In the genomic region with DNA sequence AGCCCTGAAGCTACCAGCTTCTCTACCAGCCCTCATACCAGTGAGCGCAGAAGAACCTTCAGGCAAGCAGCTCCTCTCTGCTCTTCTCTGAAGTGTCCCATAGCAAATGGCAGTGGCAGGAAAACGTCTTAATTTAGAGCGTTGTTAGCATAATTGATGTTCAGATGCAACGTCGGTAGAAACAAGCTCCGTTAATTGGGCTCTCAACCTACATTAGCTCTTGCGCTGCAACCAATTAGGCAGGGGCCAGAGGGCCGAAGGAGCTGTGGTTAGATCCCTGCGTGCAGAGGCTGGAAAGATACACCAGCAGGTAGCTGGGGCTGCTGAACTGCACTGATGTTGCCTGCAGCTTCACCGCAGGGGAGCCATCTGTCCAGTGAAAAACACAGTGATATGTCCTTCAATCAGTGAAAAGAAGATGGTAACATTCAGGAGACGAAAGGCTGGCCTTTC, we compare ENCODE assay signal across 11 mouse cellular contexts.
DNase-seq lines count a peak whose midpoint lies in the region; ATAC-seq lines count a peak whose summit lies in the region.
"Had no signal": no experiment of that assay in that cellular context is flagged by ENCODE, and none has a peak within 500 bp of the region (broad histone marks: within the 10 kb centered on the region; RNA-seq: fewer than 3 reads in every experiment).

No protein-coding gene starts in this region.

- H3K9me3 ChIP-seq in midbrain, embryonic 15.5 days: no peaks in the 10 kb centered on the region
- H3K9me3 ChIP-seq: heart, embryonic 13.5 days; liver, embryonic 12.5 days had no signal

- peak; percentile 55 for DNase-seq in Muller cell, postnatal 12 days (ENCODE audit: inconsistent ontology term)
- DNase-seq in cerebellum, postnatal 36 days: peak; percentile 17 to 18
- peak; percentile 48 for DNase-seq in forelimb bud, embryonic 11.5 days (ENCODE audit: low read depth, low spot score)
- no peak for DNase-seq in urinary bladder, postnatal 14 days (ENCODE audit: low spot score)
- DNase-seq in gastrocnemius, postnatal 10 days: no peak
- DNase-seq in spleen, adult 12 weeks (ENCODE audit: low spot score): no peak
- DNase-seq: adrenal gland, postnatal 14 days; kidney, adult 9 months had no signal

- no peak overlapping the region for H3K4me2 ChIP-seq in midbrain, embryonic 15.5 days
- H3K4me2 ChIP-seq: heart, embryonic 13.5 days; liver, embryonic 12.5 days had no signal

- H3K4me1 ChIP-seq in midbrain, embryonic 15.5 days: peaks cover 32% of the 10 kb centered on the region
- H3K4me1 ChIP-seq: liver, embryonic 12.5 days had no signal

- no peaks in the 10 kb centered on the region for H3K36me3 ChIP-seq in midbrain, embryonic 15.5 days (replicated peaks)
- H3K36me3 ChIP-seq: heart, embryonic 13.5 days; liver, embryonic 12.5 days had no signal

- WGBS in midbrain, embryonic 15.5 days: 16% methylated on average over 11 of the region's 11 CpGs

- H3K4me3 ChIP-seq in midbrain, embryonic 15.5 days: no peak overlapping the region
- H3K4me3 ChIP-seq: heart, embryonic 13.5 days; liver, embryonic 12.5 days had no signal

- H3K27me3 ChIP-seq in midbrain, embryonic 15.5 days (replicated peaks): no peaks in the 10 kb centered on the region
- H3K27me3 ChIP-seq: liver, embryonic 12.5 days had no signal

- peak overlapping the region; percentile 45 for H3K27ac ChIP-seq in midbrain, embryonic 15.5 days
- H3K27ac ChIP-seq: heart, embryonic 13.5 days; liver, embryonic 12.5 days had no signal

- peak; percentile 72 for ATAC-seq in midbrain, embryonic 15.5 days (replicated peaks)
- ATAC-seq: liver, embryonic 12.5 days had no signal

- H3K9ac ChIP-seq in midbrain, embryonic 15.5 days: no peak overlapping the region
- H3K9ac ChIP-seq: heart, embryonic 13.5 days; liver, embryonic 12.5 days had no signal

Comparison
In these comparisons a context has a peak if more than half of its experiments do, and no peak if none do; other contexts are left out.
1. DNase-seq: peak in Muller cell, postnatal 12 days (single experiment), cerebellum, postnatal 36 days (2 of 2) and forelimb bud, embryonic 11.5 days (single experiment); none in urinary bladder, postnatal 14 days (single experiment), gastrocnemius, postnatal 10 days (single experiment) and spleen, adult 12 weeks (single experiment).